Mouse (Mus musculus): Measurements from ENCODE around the gene Ccr1l1. TPM values are rescaled to one million over a fixed set of nuclear protein-coding genes. Genes with fewer than 3 reads are reported as not detected.

Gene Ccr1l1
- not detected in 2 replicates for polyA plus RNA-seq (2016; fragmentation: Nextera tagmentation; extraction: Ambion mirVana)

DNA sequence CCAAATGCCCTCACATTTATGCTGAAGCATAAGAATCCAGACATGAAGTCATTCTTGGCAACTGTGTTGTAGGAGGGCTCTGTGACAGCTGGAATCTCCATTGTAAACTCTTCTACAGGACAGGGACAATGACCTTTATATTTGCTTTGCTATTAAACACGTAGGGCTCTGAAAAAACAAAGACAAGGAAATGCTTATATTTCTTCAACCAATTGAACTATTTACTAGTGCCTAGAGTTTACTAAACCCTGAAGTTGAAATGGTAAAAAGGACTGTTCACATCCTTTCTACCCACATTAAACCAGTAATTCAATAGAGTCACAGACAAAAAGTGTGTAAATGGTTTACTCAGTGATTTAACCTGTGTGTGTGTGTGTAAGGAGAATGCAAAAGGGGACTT, at the start of gene Ccr1l1:
TSS of gene Ccr1l1 (minus strand) at position 101 of the 400 bp plus-strand sequence.
- Histone ChIP-seq H3K9me3 (replicated peaks) (no peaks in the 10 kb centered on the region), H3K4me1 (no peaks in the 10 kb centered on the region), H3K9ac (no peak within 1 kb of the TSS), H3K36me3 (no peaks in the 10 kb centered on the region), H3K4me2 (replicated peaks) (no peak within 1 kb of the TSS), H3K4me3 (no peak within 1 kb of the TSS), H3K27me3 (no peaks in the 10 kb centered on the region), H3K27ac (no peak within 1 kb of the TSS)
- 80% methylated on average over 1 of the region's 1 CpGs for WGBS
- ATAC-seq (ENCODE audit: low FRiP score): no peak

DNA sequence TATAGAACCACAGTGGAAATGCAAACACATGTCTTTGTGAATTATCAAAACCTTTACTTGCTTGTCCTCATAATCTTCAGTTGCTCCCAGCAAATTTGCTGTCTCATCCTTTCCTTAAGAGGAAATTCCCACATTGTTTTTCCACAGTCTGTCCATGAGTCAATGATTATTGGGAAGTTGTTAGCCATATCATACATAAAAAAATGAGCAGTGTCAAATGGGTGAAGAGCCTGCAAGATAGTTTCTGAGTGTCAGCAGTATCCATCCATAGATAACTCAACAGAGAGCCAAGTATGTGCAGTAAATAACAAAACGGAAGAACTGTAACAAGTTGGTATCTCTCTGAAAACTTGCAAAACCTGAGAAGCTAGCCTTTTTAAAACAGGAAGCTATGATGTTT, 43.5 kb upstream of the Ccr1l1 start, which contains the start of gene Ccr3:
TSS of gene Ccr3 (plus strand) at position 301 of the 400 bp plus-strand sequence.
- Histone ChIP-seq H3K9ac (no peak within 1 kb of the TSS), H3K27ac (no peak within 1 kb of the TSS), H3K9me3 (replicated peaks) (no peaks in the 10 kb centered on the region), H3K4me1 (no peaks in the 10 kb centered on the region), H3K4me3 (no peak within 1 kb of the TSS), H3K36me3 (no peaks in the 10 kb centered on the region), H3K4me2 (replicated peaks) (no peak within 1 kb of the TSS), H3K27me3 (no peaks in the 10 kb centered on the region)
- ATAC-seq (ENCODE audit: low FRiP score): no peak
- WGBS: 88% methylated on average over 1 of the region's 1 CpGs

DNA sequence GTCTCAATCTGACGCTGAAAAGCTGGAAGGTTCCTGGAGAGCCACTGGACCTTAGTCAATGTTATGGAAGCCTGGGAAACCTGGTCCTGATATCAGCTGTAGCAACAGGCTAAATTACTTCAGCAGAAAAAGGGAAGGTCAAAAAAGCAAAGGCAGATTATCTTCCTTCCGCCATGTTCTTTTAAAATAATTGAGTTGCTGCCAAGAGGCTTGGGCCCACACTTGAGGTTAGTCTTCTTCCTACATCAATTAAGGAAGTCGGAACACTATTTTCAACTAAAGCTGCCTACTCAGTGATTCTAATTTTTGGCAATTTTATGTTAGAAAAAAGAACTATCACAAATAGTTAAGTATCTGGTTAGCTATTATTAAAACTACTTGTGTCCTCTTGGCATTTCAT, 41.7 kb upstream of the Ccr1l1 start:
- no peak for ATAC-seq (ENCODE audit: low FRiP score)
- Histone ChIP-seq H3K36me3 (no peaks in the 10 kb centered on the region), H3K4me2 (replicated peaks) (no peak overlapping the region), H3K4me1 (no peaks in the 10 kb centered on the region), H3K27me3 (no peaks in the 10 kb centered on the region), H3K9ac (no peak overlapping the region), H3K9me3 (replicated peaks) (no peaks in the 10 kb centered on the region), H3K4me3 (no peak overlapping the region), H3K27ac (no peak overlapping the region)
- 88% methylated on average over 3 of the region's 3 CpGs for WGBS

DNA sequence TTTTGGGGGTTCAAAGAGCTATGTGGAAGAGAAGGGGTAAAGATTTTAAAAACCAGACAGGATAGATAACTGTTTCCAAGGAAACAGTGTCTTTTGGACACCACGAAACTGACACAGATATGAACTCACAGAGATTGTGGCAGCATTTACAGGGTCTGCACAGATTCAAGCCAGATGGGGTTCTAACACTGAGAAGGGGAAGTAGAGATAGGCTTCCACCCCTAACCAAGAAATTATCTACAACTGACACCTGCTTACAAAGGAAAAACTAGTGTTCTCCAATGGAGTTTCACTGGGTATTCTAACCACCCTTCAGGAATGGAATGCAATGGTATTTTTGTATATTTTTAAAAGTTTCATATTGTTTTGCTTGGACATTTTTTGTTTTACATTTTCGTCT, 37.8 kb upstream of the Ccr1l1 start:
- Histone ChIP-seq H3K4me1 (no peaks in the 10 kb centered on the region), H3K4me2 (replicated peaks) (no peak overlapping the region), H3K27ac (no peak overlapping the region), H3K4me3 (no peak overlapping the region), H3K36me3 (no peaks in the 10 kb centered on the region), H3K27me3 (no peaks in the 10 kb centered on the region), H3K9me3 (replicated peaks) (no peaks in the 10 kb centered on the region), H3K9ac (no peak overlapping the region)
- ATAC-seq (ENCODE audit: low FRiP score): no peak
- WGBS: 64% methylated on average over 2 of the region's 2 CpGs

DNA sequence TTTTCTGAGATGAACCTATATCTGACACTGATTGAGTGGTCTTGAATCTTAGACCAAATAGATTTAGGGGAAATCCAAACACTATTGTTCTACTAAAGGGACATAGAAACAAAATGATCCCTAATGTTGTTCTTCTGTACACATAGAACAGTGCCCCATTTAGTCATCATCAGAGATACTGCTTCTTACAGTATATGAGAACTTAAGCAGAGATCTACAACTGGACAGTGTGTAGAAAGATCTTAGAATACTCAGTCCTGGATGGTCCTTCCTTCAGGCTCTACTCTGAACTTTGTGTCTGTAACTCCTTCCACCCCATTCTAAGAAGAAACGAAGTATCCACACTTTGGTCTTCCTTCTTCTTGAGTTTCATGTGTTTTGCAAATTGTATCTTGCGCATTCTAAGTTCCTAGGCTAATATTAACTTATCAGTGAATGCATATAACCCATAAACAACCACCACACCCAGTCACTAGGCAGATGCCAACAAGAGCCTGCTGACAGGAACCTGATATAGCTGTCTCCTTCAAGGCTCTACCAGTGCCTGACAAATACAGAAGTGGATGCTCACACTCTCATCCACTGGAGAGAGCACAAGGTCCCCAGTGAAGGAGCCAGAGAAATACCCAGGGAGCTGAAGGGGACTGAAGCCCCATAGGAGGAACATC, 36.9 kb upstream of the Ccr1l1 start:
- Histone ChIP-seq H3K4me3 (no peak overlapping the region), H3K36me3 (no peaks in the 10 kb centered on the region), H3K4me2 (replicated peaks) (no peak overlapping the region), H3K27me3 (no peaks in the 10 kb centered on the region), H3K9ac (no peak overlapping the region), H3K9me3 (replicated peaks) (no peaks in the 10 kb centered on the region), H3K27ac (no peak overlapping the region), H3K4me1 (no peaks in the 10 kb centered on the region)
- ATAC-seq (ENCODE audit: low FRiP score): no peak
- 78% methylated on average over 2 of the region's 2 CpGs for WGBS

DNA sequence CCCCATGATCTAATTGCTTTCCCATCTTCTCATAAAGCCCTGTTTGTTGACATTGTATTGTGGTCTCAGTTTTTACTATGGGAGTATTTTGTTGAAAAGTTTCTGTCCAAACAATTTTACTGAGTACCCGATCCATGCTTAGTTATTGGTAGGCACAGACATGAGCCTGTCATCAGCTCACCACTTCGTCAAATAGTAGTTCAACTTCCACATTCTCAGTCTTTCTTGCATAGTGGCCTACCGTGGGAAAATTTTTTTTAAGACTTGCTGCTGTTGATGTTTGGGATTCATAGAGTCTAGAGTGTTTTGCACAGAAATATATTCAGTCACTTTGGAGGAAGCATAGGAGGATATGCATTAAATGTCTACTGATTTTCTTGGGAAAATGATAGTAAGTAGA, 35.1 kb upstream of the Ccr1l1 start:
- H3K36me3 ChIP-seq: no peaks in the 10 kb centered on the region
- H3K27me3 ChIP-seq: no peaks in the 10 kb centered on the region
- no peaks in the 10 kb centered on the region for H3K4me1 ChIP-seq
- no peaks in the 10 kb centered on the region for H3K9me3 ChIP-seq (replicated peaks)
- no peak overlapping the region for H3K27ac ChIP-seq
- ATAC-seq (ENCODE audit: low FRiP score): no peak
- no peak overlapping the region for H3K4me3 ChIP-seq
- H3K9ac ChIP-seq: no peak overlapping the region
- 88% methylated on average over 3 of the region's 3 CpGs for WGBS
- no peak overlapping the region for H3K4me2 ChIP-seq (replicated peaks)

DNA sequence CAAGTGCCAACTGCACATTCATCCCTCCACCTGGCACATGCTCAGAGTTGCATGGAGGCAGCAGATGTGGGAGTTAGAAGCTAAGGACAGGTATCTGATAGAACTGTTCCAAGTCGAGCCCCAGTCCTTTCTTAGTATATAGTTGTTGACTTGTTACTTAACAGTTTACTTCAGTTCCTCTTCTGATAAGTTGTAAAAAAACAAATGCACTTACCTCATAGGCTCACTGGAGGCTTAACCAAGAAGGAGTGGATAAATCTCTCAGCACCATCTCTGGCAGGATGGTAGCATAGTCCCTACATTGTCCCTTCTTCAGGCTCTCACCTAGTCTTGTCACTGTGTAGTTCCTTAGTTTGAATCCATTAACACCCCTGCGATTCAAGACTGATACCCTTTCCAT, 34.5 kb upstream of the Ccr1l1 start:
- H3K4me3 ChIP-seq: no peak overlapping the region

DNA sequence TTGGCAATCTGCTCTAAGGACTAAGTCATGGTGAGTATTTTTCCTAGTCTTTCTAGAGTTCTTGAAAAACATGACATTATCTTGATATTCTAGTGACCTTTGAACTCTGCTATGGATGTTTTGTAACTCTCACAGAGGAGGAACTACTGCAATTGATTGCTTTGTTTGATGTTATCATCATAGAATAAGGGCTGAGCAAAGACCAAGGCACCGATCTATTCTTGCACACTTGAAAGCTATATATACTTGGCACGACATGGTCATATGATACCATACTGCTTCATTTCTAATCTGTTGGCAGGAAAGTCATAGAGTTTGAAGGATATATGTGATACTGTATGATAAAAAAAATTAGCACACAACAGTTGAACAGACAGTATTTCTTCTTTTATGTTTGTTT, 21.6 kb upstream of the Ccr1l1 start:
- Histone ChIP-seq H3K4me3 (no peak overlapping the region), H3K4me2 (replicated peaks) (no peak overlapping the region), H3K27ac (no peak overlapping the region), H3K9me3 (replicated peaks) (no peaks in the 10 kb centered on the region), H3K36me3 (no peaks in the 10 kb centered on the region), H3K9ac (no peak overlapping the region), H3K27me3 (no peaks in the 10 kb centered on the region), H3K4me1 (no peaks in the 10 kb centered on the region)
- no peak for ATAC-seq (ENCODE audit: low FRiP score)
- whole genome bisulfite sequencing: 96% methylated on average over 2 of the region's 2 CpGs

More for the DNA sequence above, 34.5 kb upstream of the Ccr1l1 start:
- no peak overlapping the region for H3K27ac ChIP-seq
- H3K36me3 ChIP-seq: no peaks in the 10 kb centered on the region
- H3K27me3 ChIP-seq: no peaks in the 10 kb centered on the region
- H3K4me2 ChIP-seq (replicated peaks): no peak overlapping the region
- 85% methylated on average over 2 of the region's 2 CpGs for WGBS
- ATAC-seq (ENCODE audit: low FRiP score): no peak
- H3K4me1 ChIP-seq: no peaks in the 10 kb centered on the region
- no peaks in the 10 kb centered on the region for H3K9me3 ChIP-seq (replicated peaks)
- H3K9ac ChIP-seq: no peak overlapping the region

DNA sequence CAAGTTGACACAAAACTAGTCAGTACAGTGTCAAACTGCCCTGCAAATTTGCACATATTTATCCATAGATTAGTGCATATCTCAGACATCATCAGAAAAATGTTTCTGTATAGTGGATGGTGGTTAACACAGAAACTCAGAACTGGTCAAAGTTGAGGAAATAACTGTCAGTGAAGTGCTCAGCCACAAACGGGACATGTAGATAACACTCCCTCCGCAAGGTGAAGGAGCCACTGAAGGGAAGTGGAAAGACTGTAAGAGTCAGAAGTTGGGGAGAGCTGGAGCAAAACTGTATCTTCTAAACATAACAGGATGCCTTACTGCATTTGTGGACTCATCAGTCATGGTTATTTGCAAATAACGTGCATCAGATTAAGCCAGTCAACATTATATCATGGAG, 19.5 kb upstream of the Ccr1l1 start:
- Histone ChIP-seq H3K36me3 (no peaks in the 10 kb centered on the region), H3K9me3 (replicated peaks) (no peaks in the 10 kb centered on the region), H3K4me2 (replicated peaks) (no peak overlapping the region), H3K27me3 (no peaks in the 10 kb centered on the region), H3K27ac (no peak overlapping the region), H3K9ac (no peak overlapping the region), H3K4me1 (no peaks in the 10 kb centered on the region), H3K4me3 (no peak overlapping the region)
- WGBS: 78% methylated on average over 3 of the region's 3 CpGs
- ATAC-seq (ENCODE audit: low FRiP score): no peak

DNA sequence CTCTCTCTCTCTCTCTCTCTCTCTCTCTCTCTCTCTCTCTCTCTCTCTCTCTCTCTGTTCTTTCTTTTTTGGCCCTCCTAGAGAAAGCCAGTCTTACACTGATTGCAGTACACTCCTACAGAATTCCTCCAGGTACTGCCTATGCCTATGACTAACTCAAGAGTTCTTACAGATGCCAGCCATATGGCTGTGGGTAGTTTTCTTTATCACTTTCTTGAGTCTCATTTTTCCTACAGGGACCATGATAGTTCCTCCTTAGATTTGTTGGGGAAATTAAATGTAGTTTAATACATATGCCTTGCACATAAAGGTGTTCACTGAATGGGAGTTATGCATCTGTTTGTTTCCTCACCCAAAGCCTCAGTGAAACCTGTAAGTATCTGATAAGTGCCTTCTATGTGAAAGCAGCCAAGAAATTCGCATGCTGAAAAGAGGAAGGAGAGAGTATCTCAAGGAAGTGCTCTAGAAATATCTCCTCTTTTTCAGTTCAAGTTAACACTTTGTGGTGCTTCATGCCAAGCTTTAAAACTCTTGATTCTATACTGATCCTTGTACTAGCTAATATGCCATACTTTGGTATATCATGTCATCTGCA, 13.2 kb upstream of the Ccr1l1 start:
- no peaks in the 10 kb centered on the region for H3K9me3 ChIP-seq (replicated peaks)
- no peak overlapping the region for H3K9ac ChIP-seq
- H3K4me2 ChIP-seq (replicated peaks): no peak overlapping the region
- ATAC-seq (ENCODE audit: low FRiP score): no peak
- no peaks in the 10 kb centered on the region for H3K4me1 ChIP-seq
- no peak overlapping the region for H3K4me3 ChIP-seq
- WGBS: 66% methylated on average over 1 of the region's 1 CpGs
- H3K27me3 ChIP-seq: no peaks in the 10 kb centered on the region
- no peaks in the 10 kb centered on the region for H3K36me3 ChIP-seq
- no peak overlapping the region for H3K27ac ChIP-seq

DNA sequence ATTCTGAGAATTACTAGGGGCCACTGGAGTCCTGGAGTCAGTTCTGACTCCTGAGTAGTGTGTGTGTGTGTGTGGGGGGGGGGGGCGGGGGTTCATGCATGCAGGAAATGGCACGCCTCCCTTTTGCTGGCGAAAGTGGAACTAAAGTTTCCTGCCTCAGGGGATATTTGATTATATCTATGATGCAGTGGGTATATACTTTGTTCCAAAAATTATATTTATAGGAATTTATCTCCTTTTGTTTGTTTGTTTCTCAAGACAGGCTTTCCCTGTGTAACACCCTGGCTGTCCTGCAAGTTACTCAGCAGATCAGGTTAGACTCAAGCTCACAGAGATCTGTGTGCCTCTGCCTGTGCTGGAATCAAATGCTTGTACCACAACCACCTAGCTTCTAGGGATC, 11.5 kb upstream of the Ccr1l1 start:
- Histone ChIP-seq H3K27ac (no peak overlapping the region), H3K9me3 (replicated peaks) (no peaks in the 10 kb centered on the region), H3K4me1 (no peaks in the 10 kb centered on the region), H3K4me3 (no peak overlapping the region), H3K27me3 (no peaks in the 10 kb centered on the region), H3K36me3 (no peaks in the 10 kb centered on the region), H3K4me2 (replicated peaks) (no peak overlapping the region), H3K9ac (no peak overlapping the region)
- no peak for ATAC-seq (ENCODE audit: low FRiP score)
- WGBS: 94% methylated on average over 2 of the region's 3 CpGs

DNA sequence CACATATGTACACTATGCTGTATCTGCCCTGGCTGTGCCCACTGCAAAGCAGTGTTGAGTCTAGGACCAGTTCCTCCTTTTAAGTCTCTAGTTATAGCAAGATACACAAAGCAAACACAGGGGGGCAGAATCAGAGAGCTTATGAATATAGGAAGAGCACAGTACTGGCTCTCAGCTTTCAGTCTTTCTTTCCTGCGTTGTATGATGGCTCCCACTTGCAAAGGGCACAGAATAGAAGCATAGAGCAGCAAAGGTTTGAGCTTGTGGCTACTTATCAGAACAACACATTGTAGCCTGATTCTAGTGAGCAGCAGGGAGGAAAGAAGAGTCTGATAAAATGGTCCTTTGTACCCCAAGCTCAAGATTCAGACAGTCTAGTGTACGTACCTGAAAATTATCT, 8.0 kb upstream of the Ccr1l1 start:
- no peaks in the 10 kb centered on the region for H3K4me1 ChIP-seq
- ATAC-seq (ENCODE audit: low FRiP score): no peak
- no peaks in the 10 kb centered on the region for H3K27me3 ChIP-seq
- no peak overlapping the region for H3K27ac ChIP-seq
- no peak overlapping the region for H3K4me2 ChIP-seq (replicated peaks)
- no peaks in the 10 kb centered on the region for H3K9me3 ChIP-seq (replicated peaks)
- no peaks in the 10 kb centered on the region for H3K36me3 ChIP-seq
- 88% methylated on average over 2 of the region's 2 CpGs for WGBS
- no peak overlapping the region for H3K4me3 ChIP-seq
- H3K9ac ChIP-seq: no peak overlapping the region

DNA sequence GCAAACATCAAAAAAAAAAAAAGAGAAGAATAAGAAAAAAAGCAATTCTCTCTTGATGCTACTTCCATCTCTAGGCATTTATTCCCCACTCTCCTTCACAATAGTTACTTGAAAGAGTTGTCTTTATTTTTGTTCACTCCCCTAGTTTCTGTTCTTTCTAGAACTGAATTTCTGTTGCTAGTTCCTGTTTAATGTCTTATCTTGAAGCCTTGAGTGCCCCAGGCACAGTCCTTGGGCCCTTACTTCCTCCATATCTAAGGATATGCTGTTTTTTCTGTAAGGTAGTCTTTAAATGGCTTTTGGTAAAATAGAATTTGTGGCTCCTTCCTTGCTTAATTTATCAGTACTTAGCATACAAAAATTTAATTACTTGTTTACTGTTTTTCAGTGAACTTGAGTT, 6.7 kb upstream of the Ccr1l1 start:
- ATAC-seq (ENCODE audit: low FRiP score): no peak
- Histone ChIP-seq H3K36me3 (no peaks in the 10 kb centered on the region), H3K4me3 (no peak overlapping the region), H3K9ac (no peak overlapping the region), H3K9me3 (replicated peaks) (no peaks in the 10 kb centered on the region), H3K4me2 (replicated peaks) (no peak overlapping the region), H3K27me3 (no peaks in the 10 kb centered on the region), H3K4me1 (no peaks in the 10 kb centered on the region), H3K27ac (no peak overlapping the region)

Data from hindbrain, embryonic 12.5 days (tissue).